Mouse (Mus musculus) forebrain, embryonic 15.5 days (tissue): ENCODE measurements around the gene Hsd11b1. TPM values are rescaled to one million over a fixed set of nuclear protein-coding genes. Genes with fewer than 3 reads are reported as not detected.

Experiments used
- ATAC-seq: fragments of 200-750 bp; cut with Nextera tagmentation; replicated peaks from 2 replicates; pipeline ENCODE4 v1.8.0; 2017; ENCODE audit warnings: mild to moderate bottlenecking, moderate TSS enrichment, moderate library complexity
- H3K27ac ChIP-seq: fragments of 300-500 bp; sonication (generic); replicated peaks from 2 replicates; pipeline ENCODE4 v1.5.1; 2015; ENCODE audit warnings: mild to moderate bottlenecking, inconsistent platforms
- H3K27me3 ChIP-seq: fragments of 300-500 bp; sonication (generic); 2 replicates; pipeline ENCODE4 v1.6.1; 2015; ENCODE audit warnings: inconsistent platforms
- H3K36me3 ChIP-seq: fragments of 300-500 bp; sonication (generic); 2 replicates; pipeline ENCODE4 v1.6.1; 2015; ENCODE audit warnings: mild to moderate bottlenecking, inconsistent platforms
- H3K4me1 ChIP-seq: fragments of 300-500 bp; sonication (generic); 2 replicates; pipeline ENCODE4 v1.6.1; 2015; ENCODE audit warnings: inconsistent platforms
- H3K4me2 ChIP-seq: fragments of 300-500 bp; sonication (generic); replicated peaks from 2 replicates; pipeline ENCODE4 v1.6.1; 2015; ENCODE audit warnings: mild to moderate bottlenecking, inconsistent platforms
- H3K4me3 ChIP-seq: fragments of 300-500 bp; sonication (generic); 2 replicates; pipeline ENCODE4 v1.5.1; 2015; ENCODE audit warnings: mild to moderate bottlenecking, inconsistent platforms
- H3K9ac ChIP-seq: fragments of 300-500 bp; sonication (generic); replicated peaks from 2 replicates; pipeline ENCODE4 v1.6.1; 2015; ENCODE audit warnings: mild to moderate bottlenecking, inconsistent platforms
- H3K9me3 ChIP-seq: fragments of 300-500 bp; sonication (generic); 2 replicates; pipeline ENCODE4 v1.6.1; 2016; ENCODE audit warnings: inconsistent platforms
- WGBS: fragments of 180-500 bp; shearing (Covaris S2); methylation state at CpG from one replicate; pipeline ENCODE4 v1.1.7; 2015; ENCODE audit warnings: mixed read lengths; 5-methylcytosine and 5-hydroxymethylcytosine counted together
- polyA plus RNA-seq: library from polyadenylated mRNA; unstranded; fragments of >200 nt; fragmentation: Nextera tagmentation; extraction: Ambion mirVana; gene quantifications from 2 replicates; pipeline ENCODE4 v1.2.1, GENCODE M21; 2015

Gene Hsd11b1
- polyA plus RNA-seq, 1 experiment from 2014 or later, result 0.67 TPM

GRCm38 (mm10) chr1:193234930-193235329, 28.9 kb downstream of the Hsd11b1 start:
- H3K27ac ChIP-seq, result no peak overlapping the region
- H3K4me1 ChIP-seq, result no peaks in the 10 kb centered on the region
- no peaks in the 10 kb centered on the region for H3K9me3 ChIP-seq
- H3K4me2 ChIP-seq, result no peak overlapping the region
- ATAC-seq, result no peak
- no peaks in the 10 kb centered on the region for H3K27me3 ChIP-seq
- no peaks in the 10 kb centered on the region for H3K36me3 ChIP-seq
- H3K4me3 ChIP-seq, result no peak overlapping the region
- WGBS, result 89% methylated on average over 7 of the region's 7 CpGs
- no peak overlapping the region for H3K9ac ChIP-seq

- H3K27me3 ChIP-seq, result no peaks in the 10 kb centered on the region
- no peaks in the 10 kb centered on the region for H3K9me3 ChIP-seq
- ATAC-seq, result no peak
- no peak overlapping the region for H3K9ac ChIP-seq
- H3K36me3 ChIP-seq, result no peaks in the 10 kb centered on the region
- H3K4me1 ChIP-seq, result no peaks in the 10 kb centered on the region
- no peak overlapping the region for H3K27ac ChIP-seq
- no peak overlapping the region for H3K4me2 ChIP-seq
- no peak overlapping the region for H3K4me3 ChIP-seq
- 99% methylated on average over 2 of the region's 2 CpGs for WGBS
Measured at GRCm38 (mm10) chr1:193234130-193234645, 29.7 kb downstream of the Hsd11b1 start.

GRCm38 (mm10) chr1:193232732-193233131, 31.1 kb downstream of the Hsd11b1 start:
- no peaks in the 10 kb centered on the region for H3K36me3 ChIP-seq
- H3K27me3 ChIP-seq, result no peaks in the 10 kb centered on the region
- no peak overlapping the region for H3K4me2 ChIP-seq
- ATAC-seq, result no peak
- no peaks in the 10 kb centered on the region for H3K9me3 ChIP-seq
- no peak overlapping the region for H3K9ac ChIP-seq
- no peak overlapping the region for H3K4me3 ChIP-seq
- no peak overlapping the region for H3K27ac ChIP-seq
- H3K4me1 ChIP-seq, result no peaks in the 10 kb centered on the region
- WGBS, result 85% methylated on average over 2 of the region's 2 CpGs

- H3K36me3 ChIP-seq, result no peaks in the 10 kb centered on the region
Measured at GRCm38 (mm10) chr1:193230935-193231334, 32.9 kb downstream of the Hsd11b1 start.

GRCm38 (mm10) chr1:193230531-193230930, 33.3 kb downstream of the Hsd11b1 start:
- no peaks in the 10 kb centered on the region for H3K4me1 ChIP-seq
- H3K9me3 ChIP-seq, result no peaks in the 10 kb centered on the region
- no peak overlapping the region for H3K4me3 ChIP-seq
- no peak overlapping the region for H3K9ac ChIP-seq
- 73% methylated on average over 3 of the region's 3 CpGs for WGBS
- no peak for ATAC-seq
- no peak overlapping the region for H3K4me2 ChIP-seq
- H3K27me3 ChIP-seq, result no peaks in the 10 kb centered on the region
- no peaks in the 10 kb centered on the region for H3K36me3 ChIP-seq
- H3K27ac ChIP-seq, result no peak overlapping the region

More at GRCm38 (mm10) chr1:193230935-193231334, 32.9 kb downstream of the Hsd11b1 start:
- Histone ChIP-seq H3K27me3 (no peaks in the 10 kb centered on the region), H3K9ac (no peak overlapping the region), H3K27ac (no peak overlapping the region), H3K9me3 (no peaks in the 10 kb centered on the region), H3K4me3 (no peak overlapping the region), H3K4me1 (no peaks in the 10 kb centered on the region), H3K4me2 (no peak overlapping the region)
- no peak for ATAC-seq
- WGBS, result 81% methylated on average over 5 of the region's 5 CpGs

- no peaks in the 10 kb centered on the region for H3K9me3 ChIP-seq
- no peak overlapping the region for H3K4me2 ChIP-seq
- no peak for ATAC-seq
- no peak overlapping the region for H3K9ac ChIP-seq
- no peak overlapping the region for H3K27ac ChIP-seq
- H3K27me3 ChIP-seq, result no peaks in the 10 kb centered on the region
- H3K36me3 ChIP-seq, result no peaks in the 10 kb centered on the region
- H3K4me3 ChIP-seq, result no peak overlapping the region
- H3K4me1 ChIP-seq, result no peaks in the 10 kb centered on the region
- 93% methylated on average over 5 of the region's 5 CpGs for WGBS
Measured at GRCm38 (mm10) chr1:193229570-193229969, 34.3 kb downstream of the Hsd11b1 start.

GRCm38 (mm10) chr1:193227537-193227936, 36.3 kb downstream of the Hsd11b1 start:
- no peaks in the 10 kb centered on the region for H3K27me3 ChIP-seq
- H3K36me3 ChIP-seq, result no peaks in the 10 kb centered on the region
- H3K9ac ChIP-seq, result no peak overlapping the region
- H3K4me1 ChIP-seq, result no peaks in the 10 kb centered on the region
- H3K4me3 ChIP-seq, result no peak overlapping the region
- H3K4me2 ChIP-seq, result no peak overlapping the region
- no peak for ATAC-seq
- no peak overlapping the region for H3K27ac ChIP-seq
- WGBS, result 53% methylated on average over 4 of the region's 4 CpGs
- H3K9me3 ChIP-seq, result no peaks in the 10 kb centered on the region

- 45% methylated on average over 7 of the region's 7 CpGs for WGBS
- no peak for ATAC-seq
- Histone ChIP-seq H3K27ac (no peak overlapping the region), H3K4me3 (no peak overlapping the region), H3K9ac (no peak overlapping the region), H3K4me1 (no peaks in the 10 kb centered on the region), H3K9me3 (no peaks in the 10 kb centered on the region), H3K27me3 (no peaks in the 10 kb centered on the region), H3K36me3 (no peaks in the 10 kb centered on the region), H3K4me2 (no peak overlapping the region)
Measured at GRCm38 (mm10) chr1:193226724-193227522, 37.0 kb downstream of the Hsd11b1 start.

- H3K9me3 ChIP-seq, result no peaks in the 10 kb centered on the region
- H3K4me2 ChIP-seq, result no peak overlapping the region
- no peak overlapping the region for H3K9ac ChIP-seq
Measured at GRCm38 (mm10) chr1:193226114-193226513, 37.8 kb downstream of the Hsd11b1 start.

GRCm38 (mm10) chr1:193225531-193225930, 38.3 kb downstream of the Hsd11b1 start:
- Histone ChIP-seq H3K4me2 (no peak overlapping the region), H3K9ac (no peak overlapping the region), H3K9me3 (no peaks in the 10 kb centered on the region), H3K4me3 (no peak overlapping the region), H3K4me1 (no peaks in the 10 kb centered on the region), H3K27me3 (no peaks in the 10 kb centered on the region), H3K36me3 (no peaks in the 10 kb centered on the region), H3K27ac (no peak overlapping the region)
- WGBS, result 9% methylated on average over 3 of the region's 3 CpGs
- ATAC-seq, result no peak

More at GRCm38 (mm10) chr1:193226114-193226513, 37.8 kb downstream of the Hsd11b1 start:
- Histone ChIP-seq H3K4me3 (no peak overlapping the region), H3K27me3 (no peaks in the 10 kb centered on the region), H3K4me1 (no peaks in the 10 kb centered on the region), H3K36me3 (no peaks in the 10 kb centered on the region), H3K27ac (no peak overlapping the region)
- no peak for ATAC-seq
- WGBS, result 92% methylated on average over 4 of the region's 4 CpGs

- WGBS, result 68% methylated on average over 5 of the region's 5 CpGs
- no peak for ATAC-seq
- Histone ChIP-seq H3K27ac (no peak overlapping the region), H3K4me1 (no peaks in the 10 kb centered on the region), H3K36me3 (no peaks in the 10 kb centered on the region), H3K9me3 (no peaks in the 10 kb centered on the region), H3K27me3 (no peaks in the 10 kb centered on the region), H3K4me3 (no peak overlapping the region), H3K9ac (no peak overlapping the region), H3K4me2 (no peak overlapping the region)
Measured at GRCm38 (mm10) chr1:193220408-193220807, 43.5 kb downstream of the Hsd11b1 start.

GRCm38 (mm10) chr1:193216000-193216399, 47.9 kb downstream of the Hsd11b1 start:
- H3K9ac ChIP-seq, result no peak overlapping the region
- H3K27ac ChIP-seq, result no peak overlapping the region
- 77% methylated on average over 3 of the region's 3 CpGs for WGBS
- no peaks in the 10 kb centered on the region for H3K4me1 ChIP-seq
- H3K4me2 ChIP-seq, result no peak overlapping the region
- no peak overlapping the region for H3K4me3 ChIP-seq
- no peak for ATAC-seq
- H3K9me3 ChIP-seq, result no peaks in the 10 kb centered on the region
- H3K36me3 ChIP-seq, result no peaks in the 10 kb centered on the region
- H3K27me3 ChIP-seq, result no peaks in the 10 kb centered on the region

- no peak for ATAC-seq
- H3K4me1 ChIP-seq, result no peaks in the 10 kb centered on the region
- no peak overlapping the region for H3K4me3 ChIP-seq
- whole genome bisulfite sequencing, result 87% methylated on average over 5 of the region's 5 CpGs
- no peak overlapping the region for H3K9ac ChIP-seq
- H3K36me3 ChIP-seq, result no peaks in the 10 kb centered on the region
- H3K4me2 ChIP-seq, result no peak overlapping the region
- H3K27me3 ChIP-seq, result no peaks in the 10 kb centered on the region
- no peak overlapping the region for H3K27ac ChIP-seq
- H3K9me3 ChIP-seq, result no peaks in the 10 kb centered on the region
Measured at GRCm38 (mm10) chr1:193214053-193214452, 49.8 kb downstream of the Hsd11b1 start.
